In genomic region chr1:23264251-23264650, GRCm38 (mm10) we compare ENCODE assay signal across 13 mouse cellular contexts.
DNase-seq lines count a peak whose midpoint lies in the region; ATAC-seq and TF ChIP-seq lines count a peak whose summit lies in the region.
"Had no signal": no experiment of that assay in that cellular context is flagged by ENCODE, and none has a peak within 500 bp of the region (broad histone marks: within the 10 kb centered on the region; RNA-seq: fewer than 3 reads in every experiment).

No protein-coding gene starts in this region.

- 37% methylated on average over 3 of the region's 3 CpGs for WGBS in heart, embryonic 12.5 days
- whole genome bisulfite sequencing in stomach, embryonic 16.5 days, result 30% methylated on average over 3 of the region's 3 CpGs
- 30% methylated on average over 3 of the region's 3 CpGs for WGBS in stomach, postnatal 0 days
- 63% methylated on average over 3 of the region's 3 CpGs for WGBS in hindbrain, embryonic 16.5 days

- no peak for TF ChIP-seq EP300 in stomach, postnatal 0 days (optimal IDR thresholded peaks at IDR 0.05)

- no peak overlapping the region for H3K9ac ChIP-seq in heart, embryonic 12.5 days
- no peak overlapping the region for H3K9ac ChIP-seq in stomach, embryonic 16.5 days (ENCODE audit: low read length)
- H3K9ac ChIP-seq in stomach, postnatal 0 days (ENCODE audit: low read length), result no peak overlapping the region
- H3K9ac ChIP-seq in hindbrain, embryonic 16.5 days (ENCODE audit: low read depth, low read length), result no peak overlapping the region
- H3K9ac ChIP-seq: hindbrain, embryonic 15.5 days had no signal

- no peaks in the 10 kb centered on the region for H3K27me3 ChIP-seq in heart, embryonic 12.5 days (replicated peaks)
- H3K27me3 ChIP-seq in stomach, embryonic 16.5 days (ENCODE audit: control insufficient read depth, insufficient read depth, low read length), result no peaks in the 10 kb centered on the region
- no peaks in the 10 kb centered on the region for H3K27me3 ChIP-seq in stomach, postnatal 0 days (ENCODE audit: control insufficient read depth, insufficient read depth, low read length)
- no peaks in the 10 kb centered on the region for H3K27me3 ChIP-seq in hindbrain, embryonic 16.5 days (replicated peaks; ENCODE audit: control insufficient read depth, insufficient read depth, low read length)
- H3K27me3 ChIP-seq: hindbrain, embryonic 15.5 days had no signal

- peak overlapping the region; percentile 40; the same call in 1 of the 2 replicates for H3K4me2 ChIP-seq in heart, embryonic 12.5 days
- H3K4me2 ChIP-seq in stomach, embryonic 16.5 days (ENCODE audit: low read depth, low read length), result peak overlapping the region; percentile 21; the same call in 1 of the 2 replicates
- no peak overlapping the region for H3K4me2 ChIP-seq in stomach, postnatal 0 days (replicated peaks; ENCODE audit: low read depth)
- H3K4me2 ChIP-seq in hindbrain, embryonic 16.5 days (ENCODE audit: low read length), result no peak overlapping the region
- H3K4me2 ChIP-seq: hindbrain, embryonic 15.5 days had no signal

- TF ChIP-seq CTCF in layer of hippocampus, adult 2 months (conservative IDR thresholded peaks at IDR 0.05), result no peak
- no peak for TF ChIP-seq CTCF in stomach, postnatal 0 days (IDR thresholded peaks at IDR 0.05; ENCODE audit: low read depth)

- peak overlapping the region; percentile 12; the same call in 1 of the 2 replicates for H3K27ac ChIP-seq in heart, embryonic 12.5 days (ENCODE audit: poor library complexity, severe bottlenecking)
- H3K27ac ChIP-seq in layer of hippocampus, adult 2 months, result peak overlapping the region; percentile 61
- no peak overlapping the region for H3K27ac ChIP-seq in stomach, embryonic 16.5 days (ENCODE audit: low read length)
- H3K27ac ChIP-seq in stomach, postnatal 0 days (replicated peaks), result no peak overlapping the region
- H3K27ac ChIP-seq in hindbrain, embryonic 16.5 days (ENCODE audit: low read depth, low read length), result no peak overlapping the region
- H3K27ac ChIP-seq: hindbrain, embryonic 15.5 days had no signal

- H3K4me3 ChIP-seq in heart, embryonic 12.5 days, result no peak overlapping the region
- no peak overlapping the region; the same call in 1 of the 2 replicates for H3K4me3 ChIP-seq in layer of hippocampus, adult 2 months
- H3K4me3 ChIP-seq in stomach, embryonic 16.5 days (replicated peaks; ENCODE audit: low read length), result no peak overlapping the region
- no peak overlapping the region for H3K4me3 ChIP-seq in stomach, postnatal 0 days (ENCODE audit: low read depth, low read length)
- no peak overlapping the region for H3K4me3 ChIP-seq in hindbrain, embryonic 16.5 days (ENCODE audit: low read length)
- H3K4me3 ChIP-seq: hindbrain, embryonic 15.5 days had no signal

- no peaks in the 10 kb centered on the region for H3K9me3 ChIP-seq in heart, embryonic 12.5 days (replicated peaks)
- H3K9me3 ChIP-seq in stomach, embryonic 16.5 days (replicated peaks; ENCODE audit: control insufficient read depth, low read length), result no peaks in the 10 kb centered on the region
- no peaks in the 10 kb centered on the region for H3K9me3 ChIP-seq in stomach, postnatal 0 days (ENCODE audit: control insufficient read depth, low read length)
- no peaks in the 10 kb centered on the region for H3K9me3 ChIP-seq in hindbrain, embryonic 16.5 days (ENCODE audit: control insufficient read depth, low read length)
- H3K9me3 ChIP-seq: hindbrain, embryonic 15.5 days had no signal

- H3K36me3 ChIP-seq in heart, embryonic 12.5 days, result peaks cover 5% of the 10 kb centered on the region; the same call in 1 of the 2 replicates
- H3K36me3 ChIP-seq in stomach, embryonic 16.5 days (ENCODE audit: control insufficient read depth, insufficient read depth, low read length), result no peaks in the 10 kb centered on the region
- no peaks in the 10 kb centered on the region for H3K36me3 ChIP-seq in stomach, postnatal 0 days (ENCODE audit: control insufficient read depth, insufficient read depth, low read length)
- no peaks in the 10 kb centered on the region for H3K36me3 ChIP-seq in hindbrain, embryonic 16.5 days (ENCODE audit: control insufficient read depth, insufficient read depth, low read length)
- H3K36me3 ChIP-seq: hindbrain, embryonic 15.5 days had no signal

- peaks cover 23% of the 10 kb centered on the region for H3K4me1 ChIP-seq in heart, embryonic 12.5 days (replicated peaks)
- peaks cover 11% of the 10 kb centered on the region for H3K4me1 ChIP-seq in stomach, embryonic 16.5 days (ENCODE audit: control insufficient read depth, insufficient read depth, low read length)
- no peaks in the 10 kb centered on the region for H3K4me1 ChIP-seq in stomach, postnatal 0 days (replicated peaks; ENCODE audit: control insufficient read depth, insufficient read depth)
- H3K4me1 ChIP-seq in hindbrain, embryonic 16.5 days (ENCODE audit: control insufficient read depth, insufficient read depth, low read depth, low read length), result no peaks in the 10 kb centered on the region

- DNase-seq in heart, adult 11 months, result no peak
- no peak for DNase-seq in layer of hippocampus, adult 2 months (ENCODE audit: low spot score in 2 of 2)
- no peak for DNase-seq in layer of hippocampus, postnatal 14 days (ENCODE audit: low spot score in 2 of 2)
- no peak for DNase-seq in stomach, postnatal 0 days (ENCODE audit: low spot score)
- no peak for DNase-seq in spleen, adult 12 weeks (ENCODE audit: low spot score)
- DNase-seq: adrenal gland, adult 8-10 months; gastrocnemius, postnatal 10 days; thymus, postnatal 36 days had no signal

- no peak for ATAC-seq in heart, embryonic 12.5 days (ENCODE audit: insufficient number of reproducible peaks, low FRiP score)
- no peak for ATAC-seq in stomach, embryonic 16.5 days (ENCODE audit: insufficient read depth, low FRiP score)
- ATAC-seq in stomach, postnatal 0 days (ENCODE audit: low FRiP score, low TSS enrichment), result no peak
- no peak for ATAC-seq in hindbrain, embryonic 16.5 days
- ATAC-seq: CD4-positive, CD25-positive, alpha-beta regulatory T cell, adult 4 months had no signal

Comparison
In these comparisons a context has a peak if more than half of its experiments do, and no peak if none do; other contexts are left out.
1. H3K4me2 ChIP-seq: peak in heart, embryonic 12.5 days (single experiment) and stomach, embryonic 16.5 days (single experiment); none in stomach, postnatal 0 days (single experiment) and hindbrain, embryonic 16.5 days (single experiment).
2. H3K27ac ChIP-seq: peak in heart, embryonic 12.5 days (single experiment) and layer of hippocampus, adult 2 months (single experiment); none in stomach, embryonic 16.5 days (single experiment), stomach, postnatal 0 days (single experiment) and hindbrain, embryonic 16.5 days (single experiment).